Mouse (Mus musculus) heart, embryonic 16.5 days (tissue): ENCODE measurements around the gene Lpin1. TPM values are rescaled to one million over a fixed set of nuclear protein-coding genes. Genes with fewer than 3 reads are reported as not detected.

Source experiments
- ATAC-seq: fragments of 200-750 bp; cut with Nextera tagmentation; replicated peaks from 2 replicates; pipeline ENCODE4 v1.8.0; 2017; ENCODE audit warnings: moderate number of reproducible peaks; ENCODE audit not compliant: insufficient read depth, low FRiP score; ENCODE audit errors: extremely low read depth
- H3K27ac ChIP-seq: fragments of 300-500 bp; sonication (generic); 2 replicates; pipeline ENCODE4 v1.5.1; 2014; ENCODE audit warnings: mild to moderate bottlenecking, low read length, control low read depth, moderate library complexity
- H3K27me3 ChIP-seq: fragments of 300-500 bp; sonication (generic); 2 replicates; pipeline ENCODE4 v1.6.1; 2014; ENCODE audit warnings: low read length, mixed read lengths; ENCODE audit not compliant: control insufficient read depth, insufficient read depth
- H3K36me3 ChIP-seq: fragments of 300-500 bp; sonication (generic); 2 replicates; pipeline ENCODE4 v1.6.1; 2014; ENCODE audit not compliant: control insufficient read depth, insufficient read depth
- H3K4me1 ChIP-seq: fragments of 300-500 bp; sonication (generic); 2 replicates; pipeline ENCODE4 v1.6.1; 2014; ENCODE audit warnings: low read length, mixed read lengths; ENCODE audit not compliant: control insufficient read depth, insufficient read depth
- H3K4me2 ChIP-seq: fragments of 300-500 bp; sonication (generic); 2 replicates; pipeline ENCODE4 v1.6.1; 2014; ENCODE audit warnings: low read depth, mild to moderate bottlenecking, control low read depth, low read length
- H3K4me3 ChIP-seq: fragments of 300-500 bp; sonication (generic); 2 replicates; pipeline ENCODE4 v1.5.1; 2014; ENCODE audit warnings: mild to moderate bottlenecking, control low read depth, low read length
- H3K9ac ChIP-seq: fragments of 300-500 bp; sonication (generic); 2 replicates; pipeline ENCODE4 v1.6.1; 2014; ENCODE audit warnings: low read length, control low read depth
- H3K9me3 ChIP-seq: fragments of 300-500 bp; sonication (generic); replicated peaks from 2 replicates; pipeline ENCODE4 v1.6.1; 2016; ENCODE audit warnings: low read length; ENCODE audit not compliant: control insufficient read depth
- WGBS: fragments of 180-500 bp; shearing (Covaris S2); extraction: QIAGEN DNeasy Blood & Tissue Kit; methylation state at CpG from one replicate; pipeline ENCODE4 v1.1.7; 2014; 5-methylcytosine and 5-hydroxymethylcytosine counted together
- polyA plus RNA-seq: library from polyadenylated mRNA; unstranded; fragments of >200 nt; fragmentation: Nextera tagmentation; extraction: Ambion mirVana; gene quantifications from 2 replicates; pipeline ENCODE4 v1.2.1, GENCODE M21; 2015

Gene Lpin1
- polyA plus RNA-seq, 1 experiment from 2014 or later, result 8.3 TPM

GRCm38 (mm10) chr12:16550983-16551454 lies 59.7 kb downstream of the Lpin1 start:
- peak; percentile 79 for ATAC-seq
- Histone ChIP-seq H3K4me1 (peaks cover 24% of the 10 kb centered on the region), H3K27ac (no peak overlapping the region; the same call in 1 of the 2 replicates), H3K9me3 (no peaks in the 10 kb centered on the region), H3K9ac (no peak overlapping the region), H3K36me3 (peaks cover 7% of the 10 kb centered on the region; the same call in 1 of the 2 replicates), H3K4me2 (no peak overlapping the region), H3K27me3 (no peaks in the 10 kb centered on the region), H3K4me3 (no peak overlapping the region)
- WGBS, result 48% methylated on average over 12 of the region's 12 CpGs

- Histone ChIP-seq H3K4me2 (no peak overlapping the region), H3K36me3 (peaks cover 7% of the 10 kb centered on the region; the same call in 1 of the 2 replicates), H3K27me3 (no peaks in the 10 kb centered on the region), H3K9ac (no peak overlapping the region), H3K4me1 (peaks cover 16% of the 10 kb centered on the region), H3K9me3 (no peaks in the 10 kb centered on the region), H3K4me3 (no peak overlapping the region), H3K27ac (no peak overlapping the region)
- WGBS, result 83% methylated on average over 12 of the region's 12 CpGs
- no peak for ATAC-seq
Measured at GRCm38 (mm10) chr12:16548824-16549375, 61.9 kb downstream of the Lpin1 start.

GRCm38 (mm10) chr12:16541606-16542005 lies 69.2 kb downstream of the Lpin1 start:
- ATAC-seq, result no peak
- H3K4me3 ChIP-seq, result no peak overlapping the region
- H3K4me2 ChIP-seq, result no peak overlapping the region
- H3K9ac ChIP-seq, result no peak overlapping the region
- H3K4me1 ChIP-seq, result no peaks in the 10 kb centered on the region; the same call in 1 of the 2 replicates
- H3K27me3 ChIP-seq, result no peaks in the 10 kb centered on the region
- peaks cover 29% of the 10 kb centered on the region for H3K36me3 ChIP-seq
- WGBS, result 81% methylated on average over 5 of the region's 5 CpGs
- no peaks in the 10 kb centered on the region for H3K9me3 ChIP-seq
- no peak overlapping the region for H3K27ac ChIP-seq

- Histone ChIP-seq H3K27me3 (no peaks in the 10 kb centered on the region), H3K9me3 (no peaks in the 10 kb centered on the region), H3K4me1 (no peaks in the 10 kb centered on the region; the same call in 1 of the 2 replicates), H3K4me2 (no peak overlapping the region), H3K9ac (no peak overlapping the region), H3K4me3 (no peak overlapping the region), H3K27ac (no peak overlapping the region), H3K36me3 (peaks cover 29% of the 10 kb centered on the region)
- no peak for ATAC-seq
- WGBS, result 86% methylated on average over 8 of the region's 8 CpGs
Measured at GRCm38 (mm10) chr12:16540712-16541111, 70.1 kb downstream of the Lpin1 start.

GRCm38 (mm10) chr12:16539965-16540661 lies 70.7 kb downstream of the Lpin1 start:
- H3K4me2 ChIP-seq, result no peak overlapping the region
- no peaks in the 10 kb centered on the region; the same call in 1 of the 2 replicates for H3K4me1 ChIP-seq
- no peaks in the 10 kb centered on the region for H3K9me3 ChIP-seq
- H3K9ac ChIP-seq, result no peak overlapping the region
- ATAC-seq, result no peak
- H3K36me3 ChIP-seq, result peaks cover 29% of the 10 kb centered on the region
- no peak overlapping the region for H3K4me3 ChIP-seq
- 77% methylated on average over 5 of the region's 5 CpGs for WGBS
- no peak overlapping the region for H3K27ac ChIP-seq
- no peaks in the 10 kb centered on the region for H3K27me3 ChIP-seq

GRCm38 (mm10) chr12:16533331-16533828 lies 77.4 kb downstream of the Lpin1 start:
- WGBS, result 25% methylated on average over 4 of the region's 4 CpGs
- H3K9ac ChIP-seq, result peak overlapping the region; percentile 50; the same call in 1 of the 2 replicates
- no peaks in the 10 kb centered on the region for H3K27me3 ChIP-seq
- H3K36me3 ChIP-seq, result peaks cover 7% of the 10 kb centered on the region; the same call in 1 of the 2 replicates
- H3K9me3 ChIP-seq, result no peaks in the 10 kb centered on the region
- peak overlapping the region; percentile 22 for H3K4me2 ChIP-seq
- no peak overlapping the region for H3K4me3 ChIP-seq
- H3K4me1 ChIP-seq, result peaks cover 7% of the 10 kb centered on the region
- peak; percentile 69 for ATAC-seq
- peak overlapping the region; percentile 43 for H3K27ac ChIP-seq

GRCm38 (mm10) chr12:16532860-16533230 lies 77.9 kb downstream of the Lpin1 start:
- no peaks in the 10 kb centered on the region for H3K9me3 ChIP-seq
- peak overlapping the region; percentile 50 for H3K9ac ChIP-seq
- peaks cover 2% of the 10 kb centered on the region; the same call in 1 of the 2 replicates for H3K36me3 ChIP-seq
- H3K27ac ChIP-seq, result peak overlapping the region; percentile 43
- WGBS, result 15% methylated on average over 7 of the region's 7 CpGs
- H3K4me2 ChIP-seq, result peak overlapping the region; percentile 22
- no peak overlapping the region for H3K4me3 ChIP-seq
- peaks cover 7% of the 10 kb centered on the region for H3K4me1 ChIP-seq
- ATAC-seq, result peak; percentile 66
- no peaks in the 10 kb centered on the region for H3K27me3 ChIP-seq

- no peaks in the 10 kb centered on the region for H3K36me3 ChIP-seq
- H3K4me2 ChIP-seq, result peak overlapping the region; percentile 22
- 59% methylated on average over 15 of the region's 15 CpGs for WGBS
- H3K27ac ChIP-seq, result peak overlapping the region; percentile 43
- ATAC-seq, result peak; percentile 2
- H3K27me3 ChIP-seq, result no peaks in the 10 kb centered on the region
- peak overlapping the region; percentile 45 for H3K9ac ChIP-seq
- no peak overlapping the region for H3K4me3 ChIP-seq
- H3K9me3 ChIP-seq, result no peaks in the 10 kb centered on the region
- H3K4me1 ChIP-seq, result peaks cover 7% of the 10 kb centered on the region
Measured at GRCm38 (mm10) chr12:16531956-16532859, 78.6 kb downstream of the Lpin1 start.
